8 mouse cellular contexts compared by ENCODE assay signal in genomic region chr15:78529428-78529990, GRCm38 (mm10). TPM values are rescaled to one million over a fixed set of nuclear protein-coding genes. Genes with fewer than 3 reads are reported as not detected.
A peak's percentile ranks its signal among the peaks of the same experiment; 100 is the strongest.
DNase-seq lines count a peak whose midpoint lies in the region; ATAC-seq lines count a peak whose summit lies in the region.

No protein-coding gene starts in this region.

- H3K9me3 ChIP-seq in hindbrain, embryonic 15.5 days, result no peaks in the 10 kb centered on the region

- no peaks in the 10 kb centered on the region for H3K27me3 ChIP-seq in hindbrain, embryonic 15.5 days

- peak; percentile 25; the same call in 1 of the 2 replicates for ATAC-seq in hindbrain, embryonic 15.5 days (ENCODE audit: low FRiP score, low read depth)

- peak; percentile 92 for DNase-seq in Muller cell, postnatal 12 days (ENCODE audit: inconsistent ontology term)
- peak; percentile 71 to 81 for DNase-seq in cerebellum, postnatal 14 days
- DNase-seq in gastrocnemius, adult 18-20 months (ENCODE audit: low spot score), result peak; percentile 67
- DNase-seq in layer of hippocampus, postnatal 36 days, result peak; percentile 80 to 81
- DNase-seq in lung, postnatal 36 days, result peak; percentile 76
- peak; percentile 75 for DNase-seq in right cerebral cortex, postnatal 25 days
- DNase-seq in thymus, adult 18-20 months, result no peak

- H3K27ac ChIP-seq in hindbrain, embryonic 15.5 days (replicated peaks), result peak overlapping the region; percentile 57

- H3K36me3 ChIP-seq in hindbrain, embryonic 15.5 days, result no peaks in the 10 kb centered on the region

- peak overlapping the region; percentile 48 for H3K4me2 ChIP-seq in hindbrain, embryonic 15.5 days

- H3K9ac ChIP-seq in hindbrain, embryonic 15.5 days, result peak overlapping the region; percentile 26; the same call in 1 of the 2 replicates

- peak overlapping the region; percentile 23 for H3K4me3 ChIP-seq in hindbrain, embryonic 15.5 days

- WGBS in hindbrain, embryonic 15.5 days, result 3% methylated on average over 15 of the region's 15 CpGs

- H3K4me1 ChIP-seq in hindbrain, embryonic 15.5 days (replicated peaks), result peaks cover 33% of the 10 kb centered on the region

RNA-seq across cellular contexts. Expression of gene C1qtnf6, which starts 1.7 kb away (rescaled TPM):
- total RNA-seq in gastrocnemius, adult 18-20 months (2021), result 1 to 10 TPM; 1.0 to 2.4 TPM
- 8.3 and 9.1 TPM in 2 replicates for polyA plus RNA-seq in hindbrain, embryonic 15.5 days (2015; fragmentation: Nextera tagmentation; extraction: Ambion mirVana)
- 1 to 10 TPM; 3.5 to 4.4 TPM for total RNA-seq in layer of hippocampus, postnatal 36 days (2021)

RNA-seq across cellular contexts. Expression of gene Sstr3, which starts 15.0 kb away (rescaled TPM):
- total RNA-seq in gastrocnemius, adult 18-20 months (2021), result not detected
- polyA plus RNA-seq in hindbrain, embryonic 15.5 days (2015; fragmentation: Nextera tagmentation; extraction: Ambion mirVana), result 0.61 and 0.71 TPM in 2 replicates
- total RNA-seq in layer of hippocampus, postnatal 36 days (2021), result 10 to 100 TPM; 21.6 to 25.1 TPM

RNA-seq across cellular contexts. Expression of gene Il2rb, which starts 34.4 kb away (rescaled TPM):
- total RNA-seq in gastrocnemius, adult 18-20 months (2021), result not detected
- polyA plus RNA-seq in hindbrain, embryonic 15.5 days (2015; fragmentation: Nextera tagmentation; extraction: Ambion mirVana), result 0.22 and 0.26 TPM in 2 replicates
- total RNA-seq in layer of hippocampus, postnatal 36 days (2021), result under 1 TPM; 0.17 to 0.18 TPM

RNA-seq across cellular contexts. Expression of gene Rac2, which starts 43.1 kb away (rescaled TPM):
- total RNA-seq in gastrocnemius, adult 18-20 months (2021), result 1 to 10 TPM in 1 of 2 experiments, under 1 TPM in 1; 0.96 to 1.8 TPM
- polyA plus RNA-seq in hindbrain, embryonic 15.5 days (2015; fragmentation: Nextera tagmentation; extraction: Ambion mirVana), result 5.4 and 5.6 TPM in 2 replicates
- total RNA-seq in layer of hippocampus, postnatal 36 days (2021), result 1 to 10 TPM; 2.0 to 2.7 TPM

Comparison
In these comparisons a context has a peak if more than half of its experiments do, and no peak if none do; other contexts are left out.
1. DNase-seq: peak in Muller cell, postnatal 12 days (single experiment), cerebellum, postnatal 14 days (2 of 2), gastrocnemius, adult 18-20 months (single experiment), layer of hippocampus, postnatal 36 days (2 of 2), lung, postnatal 36 days (single experiment) and right cerebral cortex, postnatal 25 days (single experiment); none in thymus, adult 18-20 months (0 of 2).
2. RNA of gene Sstr3, which starts 15.0 kb away (total RNA-seq): 21.6 to 25.1 TPM in layer of hippocampus, postnatal 36 days; not detected in gastrocnemius, adult 18-20 months; every median in the first group is over 10 times any median in the second.